Mouse (Mus musculus) bone marrow macrophage, adult 2 months (primary cell): Measurements from ENCODE around the gene Vps8. TPM values are rescaled to one million over a fixed set of nuclear protein-coding genes. Genes with fewer than 3 reads are reported as not detected.
A peak's percentile ranks its signal among the peaks of the same experiment; 100 is the strongest.

Experiments used
- H3K27ac ChIP-seq: 2 replicates; pipeline ENCODE4 v1.5.1; 2012; ENCODE audit warnings: low read depth, low read length; ENCODE audit not compliant: insufficient read depth
- H3K4me1 ChIP-seq: 2 replicates; pipeline ENCODE4 v1.6.1; 2012; ENCODE audit warnings: low read length; ENCODE audit not compliant: control insufficient read depth, insufficient read depth
- H3K4me3 ChIP-seq: 2 replicates; pipeline ENCODE4 v1.5.1; 2012; ENCODE audit warnings: mild to moderate bottlenecking, low read length, moderate library complexity; ENCODE audit not compliant: insufficient read depth
- CTCF ChIP-seq: IDR thresholded peaks from 2 replicates; pipeline ENCODE4 v1.5.1; 2012; ENCODE audit warnings: low read depth, mild to moderate bottlenecking, low read length, moderate library complexity
- POLR2A ChIP-seq: IDR thresholded peaks from 2 replicates; pipeline ENCODE4 v1.6.1; 2012; ENCODE audit warnings: mild to moderate bottlenecking, low read depth, low read length, borderline replicate concordance
- polyA plus RNA-seq: library from polyadenylated mRNA; stranded (reverse); fragments of >200 nt; gene quantifications from 2 replicates; pipeline ENCODE4 v1.2.4, GENCODE M21; 2012; ENCODE audit not compliant: missing spikeins, insufficient read depth, insufficient read length

Vps8 gene
- polyA plus RNA-seq, 1 experiment, result 19.8 TPM

DNA sequence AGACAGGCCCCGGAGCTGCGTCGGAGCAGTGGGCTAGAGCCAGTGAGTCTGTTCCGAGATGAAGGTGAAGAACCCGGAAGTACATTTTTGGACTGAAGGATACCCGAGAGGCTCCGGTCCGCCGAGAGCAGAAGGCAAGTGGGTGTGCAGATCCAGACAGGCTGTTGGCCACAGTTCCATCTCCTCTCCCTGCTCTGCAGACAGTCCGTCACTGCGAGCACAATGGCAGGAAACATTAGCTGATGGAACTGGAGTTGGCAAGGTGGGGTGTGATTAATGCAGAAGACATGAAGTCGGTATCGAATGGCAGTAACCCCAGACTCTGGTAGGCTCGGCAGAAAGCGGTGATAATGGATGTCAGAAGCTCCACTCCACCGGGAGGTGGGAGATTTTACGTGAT, 20.9 kb upstream of the Vps8 start:
- H3K4me3 ChIP-seq, result no peak overlapping the region
- peaks cover 26% of the 10 kb centered on the region for H3K4me1 ChIP-seq
- TF ChIP-seq POLR2A (no peak), CTCF (no peak)
- no peak overlapping the region for H3K27ac ChIP-seq

DNA sequence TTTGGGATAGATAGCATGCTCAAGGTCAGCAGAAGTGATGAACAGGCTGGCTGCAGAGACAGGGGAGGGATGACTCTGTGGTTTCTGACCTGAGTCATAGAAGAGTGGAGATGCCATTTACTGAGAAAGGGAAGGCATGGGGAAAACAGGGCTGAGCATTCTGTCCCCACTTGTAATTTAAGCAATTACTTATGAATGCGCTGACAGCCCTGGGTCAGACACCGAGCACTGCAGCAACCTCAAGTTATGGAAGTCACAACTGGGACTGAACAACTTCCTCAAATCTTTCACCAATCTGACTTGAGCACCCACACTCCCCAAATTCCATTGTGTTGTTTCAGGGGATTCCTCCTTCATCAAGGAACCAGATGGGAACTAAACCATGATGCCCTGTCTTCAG, 19.5 kb upstream of the Vps8 start:
- H3K27ac ChIP-seq, result peak overlapping the region; percentile 32
- H3K4me1 ChIP-seq, result peaks cover 26% of the 10 kb centered on the region
- TF ChIP-seq CTCF, result no peak
- TF ChIP-seq POLR2A, result no peak
- no peak overlapping the region for H3K4me3 ChIP-seq

DNA sequence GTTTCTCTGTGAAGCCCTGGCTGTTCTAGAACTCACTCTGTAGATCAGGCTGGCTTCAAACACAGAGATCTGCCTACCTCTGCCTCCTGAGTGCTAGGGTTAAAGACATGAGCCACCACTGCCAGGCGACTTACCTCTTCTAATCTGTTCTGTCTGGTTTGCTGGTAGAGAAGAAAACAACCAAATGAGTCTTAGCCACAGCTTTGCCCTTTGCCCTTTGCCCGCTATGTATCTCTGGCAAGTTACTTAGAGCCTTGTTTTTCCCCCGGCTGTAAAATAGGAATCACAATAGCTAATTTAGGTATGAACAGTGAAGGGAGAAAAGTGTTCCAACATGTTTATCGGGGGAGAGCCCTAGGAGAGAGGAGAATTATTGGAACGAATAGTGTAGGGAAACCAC, 18.3 kb upstream of the Vps8 start:
- Histone ChIP-seq H3K4me1 (peaks cover 21% of the 10 kb centered on the region), H3K4me3 (no peak overlapping the region), H3K27ac (no peak overlapping the region)
- TF ChIP-seq CTCF (no peak), POLR2A (no peak)

DNA sequence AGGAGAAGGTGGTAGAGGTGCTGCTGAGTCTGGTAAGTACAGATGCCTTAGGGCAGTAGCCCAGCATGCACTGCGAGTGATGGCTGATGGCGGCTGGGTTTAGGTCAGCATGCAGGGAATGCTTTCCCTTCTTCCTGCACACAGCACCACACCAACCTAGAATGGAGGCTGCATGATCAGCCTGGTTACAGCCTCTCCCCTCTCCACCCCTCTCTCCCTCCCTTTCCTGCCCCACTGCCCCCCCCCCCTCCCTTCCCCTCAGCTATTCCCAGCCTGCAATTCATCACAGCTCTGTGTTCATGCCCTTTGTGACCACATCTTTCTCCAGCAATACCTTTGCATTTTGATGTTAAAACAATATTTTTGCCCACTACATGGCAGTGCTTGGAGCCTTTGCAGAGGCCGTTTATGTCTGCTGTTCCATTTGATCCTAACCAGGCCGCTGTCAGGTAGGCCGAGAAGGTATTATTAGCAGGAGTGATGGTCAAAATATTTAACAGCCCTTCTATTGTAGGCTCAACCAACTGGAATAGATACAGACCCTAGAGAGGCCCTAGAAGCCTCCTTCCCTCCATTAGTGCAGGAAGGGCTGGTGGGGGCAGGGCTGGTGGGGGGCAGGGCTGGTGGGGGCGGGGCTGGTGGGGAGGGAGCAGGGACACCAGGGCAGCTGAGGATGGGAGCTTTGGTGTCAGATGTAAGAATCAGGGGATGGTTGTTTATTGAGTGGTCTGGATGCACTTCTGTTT, 17.5 kb upstream of the Vps8 start:
- Histone ChIP-seq H3K4me3 (no peak overlapping the region), H3K4me1 (peaks cover 15% of the 10 kb centered on the region), H3K27ac (no peak overlapping the region)
- TF ChIP-seq POLR2A, result no peak
- TF ChIP-seq CTCF, result no peak

DNA sequence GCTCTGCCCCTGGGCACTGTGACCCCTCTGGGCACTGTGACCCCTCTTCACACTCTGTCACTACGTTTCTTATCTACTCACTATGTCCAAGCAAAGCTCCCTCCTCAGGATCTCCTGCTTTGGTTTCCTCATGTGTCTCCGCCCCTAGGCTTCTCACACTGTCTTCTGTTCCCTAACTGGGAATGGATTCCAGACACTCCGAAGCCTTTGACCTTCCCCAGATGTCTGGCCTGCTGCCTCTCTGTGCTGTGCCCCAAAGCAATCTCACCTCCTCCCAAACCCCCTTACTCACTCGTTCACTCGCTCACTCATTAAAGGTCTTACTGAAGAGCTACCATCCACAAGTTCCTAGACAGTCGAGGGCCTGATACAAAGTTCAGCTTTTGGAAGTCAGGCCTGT, 16.8 kb upstream of the Vps8 start:
- no peak for TF ChIP-seq CTCF
- TF ChIP-seq POLR2A, result no peak
- Histone ChIP-seq H3K27ac (no peak overlapping the region), H3K4me1 (peaks cover 19% of the 10 kb centered on the region), H3K4me3 (no peak overlapping the region)

DNA sequence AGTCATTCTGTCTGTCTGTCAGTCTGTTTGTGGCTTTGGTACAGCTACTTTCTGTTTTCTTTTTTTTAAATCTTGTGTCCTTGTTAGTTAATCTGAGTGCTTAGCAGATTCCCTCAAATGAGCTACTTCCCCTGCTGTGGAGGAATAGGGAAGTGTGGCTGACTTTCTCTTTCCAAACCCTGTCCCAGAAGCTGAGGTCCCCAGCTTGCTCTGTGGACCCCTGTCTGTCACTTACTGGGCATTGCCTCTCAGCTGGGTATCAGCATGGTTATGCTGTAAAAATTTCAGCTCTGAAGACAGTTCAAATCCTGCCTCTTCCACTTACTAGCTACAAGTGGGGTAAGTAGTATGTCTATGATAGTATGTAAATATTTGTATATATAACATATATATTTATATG, 11.1 kb upstream of the Vps8 start:
- Histone ChIP-seq H3K4me1 (peaks cover 9% of the 10 kb centered on the region), H3K27ac (peak overlapping the region; percentile 79), H3K4me3 (peak overlapping the region; percentile 46)
- no peak for TF ChIP-seq CTCF
- no peak for TF ChIP-seq POLR2A

DNA sequence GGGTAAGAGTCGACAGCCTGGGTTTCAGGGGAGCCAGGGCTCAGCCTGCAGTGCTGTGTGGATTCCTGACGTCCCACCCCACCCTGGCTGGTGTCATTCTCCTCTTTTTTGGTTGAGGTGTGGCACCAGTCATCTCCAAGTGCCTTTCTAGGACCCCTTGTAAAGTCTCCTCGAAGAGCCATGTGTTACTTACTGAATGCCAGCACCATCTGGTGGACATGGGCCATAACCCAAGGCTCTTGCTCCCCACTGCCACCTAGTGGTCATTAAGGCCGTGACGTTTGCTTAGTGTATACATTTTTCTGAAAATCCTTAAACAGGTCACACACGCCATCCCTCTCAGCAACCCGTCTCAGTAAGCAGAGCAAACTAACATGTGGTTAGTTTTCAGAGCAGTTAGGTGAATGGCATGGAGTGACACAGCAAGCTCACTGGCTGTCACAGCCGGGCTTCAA, 10.3 kb upstream of the Vps8 start:
- no peak overlapping the region for H3K4me3 ChIP-seq
- no peak overlapping the region for H3K27ac ChIP-seq
- H3K4me1 ChIP-seq, result peaks cover 9% of the 10 kb centered on the region
- TF ChIP-seq POLR2A, result no peak
- peak; percentile 100 for TF ChIP-seq CTCF

DNA sequence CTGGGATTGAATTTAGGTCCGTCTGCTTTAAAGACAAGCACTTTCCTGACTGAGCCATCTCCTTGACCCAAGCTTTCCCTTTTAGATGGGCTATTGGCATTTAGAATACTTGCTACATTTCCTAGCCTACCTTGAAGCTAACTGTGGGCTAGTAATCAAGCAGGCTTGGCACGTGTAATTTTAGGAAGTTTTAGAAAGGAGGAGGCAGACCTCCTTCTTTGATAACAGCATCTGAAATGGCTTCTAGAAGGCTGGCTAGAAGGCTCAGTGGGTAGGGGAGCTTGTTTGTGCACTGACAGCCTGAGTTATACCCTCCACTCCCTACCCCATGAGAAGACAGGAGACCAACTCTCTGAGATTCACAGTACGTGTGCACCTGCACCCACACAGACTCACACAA, 9.1 kb upstream of the Vps8 start:
- Histone ChIP-seq H3K4me3 (no peak overlapping the region), H3K27ac (no peak overlapping the region), H3K4me1 (peaks cover 13% of the 10 kb centered on the region)
- TF ChIP-seq CTCF (no peak), POLR2A (no peak)

DNA sequence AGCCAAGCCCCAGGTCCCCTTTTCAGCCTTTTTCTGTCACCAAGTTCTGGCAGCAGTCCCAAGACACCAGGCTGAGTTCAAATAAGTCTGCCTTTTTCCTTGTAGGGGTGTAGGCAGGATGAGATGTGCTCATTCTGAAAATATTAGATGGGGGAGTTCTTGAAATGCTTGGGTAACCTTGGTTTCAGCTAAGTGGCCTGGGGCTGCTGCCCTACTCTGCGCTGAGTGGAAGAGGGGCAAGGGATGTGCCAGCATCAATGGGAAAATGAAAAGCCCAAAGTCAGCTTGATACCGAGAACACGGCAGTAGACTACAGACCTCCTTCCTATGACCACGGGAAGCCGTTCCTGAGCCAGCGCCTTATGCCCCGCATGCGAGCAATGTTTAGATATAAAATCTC, 7.8 kb upstream of the Vps8 start:
- TF ChIP-seq CTCF (no peak), POLR2A (no peak)
- no peak overlapping the region for H3K4me3 ChIP-seq
- no peak overlapping the region for H3K27ac ChIP-seq
- H3K4me1 ChIP-seq, result peaks cover 15% of the 10 kb centered on the region

DNA sequence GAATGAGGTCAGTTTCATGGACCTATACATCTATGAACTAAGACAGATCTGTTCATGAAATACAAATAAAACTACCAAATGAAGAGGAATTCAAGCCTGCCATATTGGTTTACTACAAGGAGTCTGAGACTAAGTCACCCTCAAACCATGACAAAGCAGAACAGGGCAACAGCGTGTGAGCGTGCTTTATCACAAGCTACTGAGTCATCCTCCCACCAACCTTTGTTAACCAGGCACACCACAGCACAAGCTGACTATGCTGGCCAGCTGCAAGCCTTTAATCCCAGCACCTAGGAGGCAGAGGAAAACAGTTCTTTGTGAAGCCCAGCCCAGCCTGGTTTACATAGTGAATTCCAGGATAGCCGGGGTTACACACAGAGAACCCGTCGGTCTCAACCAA, 4.9 kb upstream of the Vps8 start:
- peaks cover 8% of the 10 kb centered on the region for H3K4me1 ChIP-seq
- no peak overlapping the region for H3K4me3 ChIP-seq
- H3K27ac ChIP-seq, result no peak overlapping the region
- TF ChIP-seq POLR2A (no peak), CTCF (no peak)
